Mouse (Mus musculus): ENCODE data around the gene Frem1. TPM values are rescaled to one million over a fixed set of nuclear protein-coding genes. Genes with fewer than 3 reads are reported as not detected.

The Frem1 gene
- total RNA-seq (2014; rRNA removed) = 7.5 and 11.1 TPM in 2 replicates
- 1.8 and 1.9 TPM in 2 replicates for polyA plus RNA-seq (2015; fragmentation: Nextera tagmentation; extraction: Ambion mirVana)

GRCm38 (mm10) chr4:83051634-83052577 lies at the start of gene Frem1:
TSS of gene Frem1 (minus strand) at chr4:83052339.
- ATAC-seq (peak; percentile 78), DNase-seq (ENCODE audit: low spot score) (peak; percentile 59)
- H3K36me3 ChIP-seq (ENCODE audit: insufficient read depth, low read length) = no peaks in the 10 kb centered on the region
- no peak for TF ChIP-seq CTCF (IDR thresholded peaks at IDR 0.05; ENCODE audit: low read depth)
- peak within 1 kb of the TSS; percentile 53 for H3K4me2 ChIP-seq (ENCODE audit: low read depth, low read length)
- peaks cover 8% of the 10 kb centered on the region for H3K4me1 ChIP-seq (ENCODE audit: insufficient read depth, low read length)
- H3K4me3 ChIP-seq (ENCODE audit: low read length) = peak within 1 kb of the TSS; percentile 31
- WGBS = 4% methylated on average over 23 of the region's 24 CpGs
- H3K9ac ChIP-seq (replicated peaks; ENCODE audit: low read length) = peak within 1 kb of the TSS; percentile 4; the same call in 1 of the 2 replicates
- no peaks in the 10 kb centered on the region for H3K27me3 ChIP-seq (ENCODE audit: insufficient read depth, low read length)
- H3K9me3 ChIP-seq (ENCODE audit: low read length) = no peaks in the 10 kb centered on the region
- no peak within 1 kb of the TSS for H3K27ac ChIP-seq

- WGBS = 94% methylated on average over 7 of the region's 7 CpGs
- ATAC-seq (no peak), DNase-seq (ENCODE audit: low spot score) (no peak)
- Histone ChIP-seq H3K4me3 (ENCODE audit: low read length) (no peak overlapping the region), H3K27ac (no peak overlapping the region), H3K4me2 (ENCODE audit: low read depth, low read length) (no peak overlapping the region), H3K9ac (replicated peaks; ENCODE audit: low read length) (no peak overlapping the region), H3K4me1 (ENCODE audit: insufficient read depth, low read length) (no peaks in the 10 kb centered on the region), H3K36me3 (ENCODE audit: insufficient read depth, low read length) (no peaks in the 10 kb centered on the region), H3K27me3 (ENCODE audit: insufficient read depth, low read length) (no peaks in the 10 kb centered on the region), H3K9me3 (ENCODE audit: low read length) (no peaks in the 10 kb centered on the region)
- TF ChIP-seq CTCF (IDR thresholded peaks at IDR 0.05; ENCODE audit: low read depth) = no peak
Observed at GRCm38 (mm10) chr4:83099025-83099424, 46.9 kb upstream of the Frem1 start.

GRCm38 (mm10) chr4:83093941-83094340 lies 41.8 kb upstream of the Frem1 start:
- Histone ChIP-seq H3K4me1 (ENCODE audit: insufficient read depth, low read length) (no peaks in the 10 kb centered on the region), H3K4me3 (ENCODE audit: low read length) (no peak overlapping the region), H3K36me3 (ENCODE audit: insufficient read depth, low read length) (no peaks in the 10 kb centered on the region), H3K27me3 (ENCODE audit: insufficient read depth, low read length) (no peaks in the 10 kb centered on the region), H3K9ac (replicated peaks; ENCODE audit: low read length) (no peak overlapping the region), H3K4me2 (ENCODE audit: low read depth, low read length) (no peak overlapping the region), H3K9me3 (ENCODE audit: low read length) (no peaks in the 10 kb centered on the region), H3K27ac (no peak overlapping the region)
- DNase-seq (ENCODE audit: low spot score) (no peak), ATAC-seq (no peak)
- TF ChIP-seq CTCF (IDR thresholded peaks at IDR 0.05; ENCODE audit: low read depth) = no peak
- WGBS = 49% methylated on average over 2 of the region's 2 CpGs

- H3K4me3 ChIP-seq (ENCODE audit: low read length) = no peak overlapping the region
- no peak for TF ChIP-seq CTCF (IDR thresholded peaks at IDR 0.05; ENCODE audit: low read depth)
Observed at GRCm38 (mm10) chr4:83090691-83091448, 38.7 kb upstream of the Frem1 start.

GRCm38 (mm10) chr4:83080364-83081174 lies 28.4 kb upstream of the Frem1 start:
- no peaks in the 10 kb centered on the region for H3K4me1 ChIP-seq (ENCODE audit: insufficient read depth, low read length)

More at GRCm38 (mm10) chr4:83090691-83091448, 38.7 kb upstream of the Frem1 start:
- no peaks in the 10 kb centered on the region for H3K27me3 ChIP-seq (ENCODE audit: insufficient read depth, low read length)
- H3K27ac ChIP-seq = no peak overlapping the region
- H3K9me3 ChIP-seq (ENCODE audit: low read length) = no peaks in the 10 kb centered on the region
- DNase-seq (ENCODE audit: low spot score) (peak; percentile 58), ATAC-seq (no peak)
- H3K4me2 ChIP-seq (ENCODE audit: low read depth, low read length) = no peak overlapping the region
- 45% methylated on average over 6 of the region's 6 CpGs for WGBS
- H3K9ac ChIP-seq (replicated peaks; ENCODE audit: low read length) = no peak overlapping the region
- no peaks in the 10 kb centered on the region for H3K36me3 ChIP-seq (ENCODE audit: insufficient read depth, low read length)
- no peaks in the 10 kb centered on the region for H3K4me1 ChIP-seq (ENCODE audit: insufficient read depth, low read length)

GRCm38 (mm10) chr4:83064191-83064590 lies 12.1 kb upstream of the Frem1 start:
- TF ChIP-seq CTCF (IDR thresholded peaks at IDR 0.05; ENCODE audit: low read depth) = no peak
- Histone ChIP-seq H3K27me3 (ENCODE audit: insufficient read depth, low read length) (no peaks in the 10 kb centered on the region), H3K4me3 (ENCODE audit: low read length) (no peak overlapping the region), H3K9me3 (ENCODE audit: low read length) (no peaks in the 10 kb centered on the region), H3K4me2 (ENCODE audit: low read depth, low read length) (no peak overlapping the region), H3K36me3 (ENCODE audit: insufficient read depth, low read length) (no peaks in the 10 kb centered on the region), H3K9ac (replicated peaks; ENCODE audit: low read length) (no peak overlapping the region), H3K4me1 (ENCODE audit: insufficient read depth, low read length) (no peaks in the 10 kb centered on the region), H3K27ac (no peak overlapping the region)
- 63% methylated on average over 6 of the region's 6 CpGs for WGBS
- ATAC-seq = no peak
- DNase-seq (ENCODE audit: low spot score) = no peak

More at GRCm38 (mm10) chr4:83080364-83081174, 28.4 kb upstream of the Frem1 start:
- H3K9me3 ChIP-seq (ENCODE audit: low read length) = no peaks in the 10 kb centered on the region
- no peaks in the 10 kb centered on the region for H3K36me3 ChIP-seq (ENCODE audit: insufficient read depth, low read length)
- H3K4me2 ChIP-seq (ENCODE audit: low read depth, low read length) = no peak overlapping the region
- H3K9ac ChIP-seq (replicated peaks; ENCODE audit: low read length) = no peak overlapping the region
- no peak overlapping the region for H3K4me3 ChIP-seq (ENCODE audit: low read length)
- no peaks in the 10 kb centered on the region for H3K27me3 ChIP-seq (ENCODE audit: insufficient read depth, low read length)
- 59% methylated on average over 13 of the region's 13 CpGs for WGBS
- DNase-seq (ENCODE audit: low spot score) (no peak), ATAC-seq (no peak)
- H3K27ac ChIP-seq = no peak overlapping the region
- TF ChIP-seq CTCF (IDR thresholded peaks at IDR 0.05; ENCODE audit: low read depth) = no peak

All from hindbrain, postnatal 0 days (tissue).